Mouse (Mus musculus) cerebral cortex, adult 2 months (tissue): Measurements from ENCODE around the gene Itgb5.

Experiments
- WGBS: fragments of 180-500 bp; shearing (Covaris S2); methylation state at CpG from one replicate; pipeline ENCODE4 v1.1.7; 2018; 5-methylcytosine and 5-hydroxymethylcytosine counted together

Itgb5 gene

GRCm38 (mm10) chr16:33939133-33939531, 109.7 kb downstream of the Itgb5 start:
- WGBS = 89% methylated on average over 2 of the region's 2 CpGs

- 79% methylated on average over 9 of the region's 9 CpGs for WGBS
These were observed 110.2 kb downstream of the Itgb5 start for GRCm38 (mm10) chr16:33939636-33940035.

- 80% methylated on average over 5 of the region's 5 CpGs for WGBS
These were observed 110.6 kb downstream of the Itgb5 start for GRCm38 (mm10) chr16:33940095-33940494.

GRCm38 (mm10) chr16:33941271-33941781, 111.9 kb downstream of the Itgb5 start:
- WGBS = 32% methylated on average over 11 of the region's 11 CpGs

- 72% methylated on average over 11 of the region's 11 CpGs for WGBS
These were observed 112.9 kb downstream of the Itgb5 start for GRCm38 (mm10) chr16:33942341-33942740.

GRCm38 (mm10) chr16:33943388-33943787, 113.9 kb downstream of the Itgb5 start:
- 98% methylated on average over 6 of the region's 6 CpGs for WGBS

GRCm38 (mm10) chr16:33944126-33944525, 114.7 kb downstream of the Itgb5 start:
- WGBS = 81% methylated on average over 4 of the region's 4 CpGs

GRCm38 (mm10) chr16:33944772-33945171, 115.3 kb downstream of the Itgb5 start:
- WGBS = 62% methylated on average over 6 of the region's 6 CpGs

- WGBS = 83% methylated on average over 7 of the region's 7 CpGs
These were observed 116.6 kb downstream of the Itgb5 start for GRCm38 (mm10) chr16:33946021-33946420.

GRCm38 (mm10) chr16:33947664-33948571, 118.5 kb downstream of the Itgb5 start:
- 86% methylated on average over 17 of the region's 17 CpGs for WGBS

- 74% methylated on average over 6 of the region's 6 CpGs for WGBS
These were observed 120.9 kb downstream of the Itgb5 start for GRCm38 (mm10) chr16:33950386-33950785.

GRCm38 (mm10) chr16:33950830-33951229, 121.4 kb downstream of the Itgb5 start:
- WGBS = 25% methylated on average over 4 of the region's 4 CpGs

- WGBS = 93% methylated on average over 4 of the region's 4 CpGs
These were observed 123.5 kb downstream of the Itgb5 start for GRCm38 (mm10) chr16:33953008-33953407.

GRCm38 (mm10) chr16:33954793-33955192, 125.3 kb downstream of the Itgb5 start:
- 90% methylated on average over 1 of the region's 1 CpGs for WGBS

GRCm38 (mm10) chr16:33963509-33963908, 134.0 kb downstream of the Itgb5 start:
- 92% methylated on average over 6 of the region's 6 CpGs for WGBS

GRCm38 (mm10) chr16:33965878-33966537, 136.5 kb downstream of the Itgb5 start:
- WGBS = 14% methylated on average over 15 of the region's 15 CpGs

- WGBS = under 1% methylated on average over 44 of the region's 44 CpGs
These were observed 137.2 kb downstream of the Itgb5 start, which contains the start of gene Umps for GRCm38 (mm10) chr16:33966538-33967282. Gene Umps, minus strand, starts transcription at chr16:33967038.

GRCm38 (mm10) chr16:33967283-33967640, 137.8 kb downstream of the Itgb5 start:
- WGBS = 49% methylated on average over 2 of the region's 2 CpGs

- 81% methylated on average over 2 of the region's 2 CpGs for WGBS
These were observed 150.4 kb downstream of the Itgb5 start for GRCm38 (mm10) chr16:33979855-33980254.

GRCm38 (mm10) chr16:33983712-33984111, 154.2 kb downstream of the Itgb5 start:
- 97% methylated on average over 6 of the region's 6 CpGs for WGBS

- 85% methylated on average over 6 of the region's 6 CpGs for WGBS
These were observed 155.9 kb downstream of the Itgb5 start for GRCm38 (mm10) chr16:33985372-33985771.

- 94% methylated on average over 7 of the region's 7 CpGs for WGBS
These were observed 157.5 kb downstream of the Itgb5 start for GRCm38 (mm10) chr16:33986993-33987392.
